Mouse (Mus musculus) embryonic facial prominence, embryonic 11.5 days (tissue): ENCODE data around the gene Zfp184. TPM values are rescaled to one million over a fixed set of nuclear protein-coding genes. Genes with fewer than 3 reads are reported as not detected.

Source experiments
- ATAC-seq: fragments of 200-750 bp; cut with Nextera tagmentation; replicated peaks from 2 replicates; pipeline ENCODE4 v1.8.0; 2017; ENCODE audit warnings: low read depth; ENCODE audit not compliant: insufficient number of reproducible peaks, low FRiP score, low TSS enrichment
- DNase-seq: peaks from one replicate; pipeline ENCODE4 v3.0.0-alpha.2; 2015; ENCODE audit warnings: low spot score
- H3K27ac ChIP-seq: fragments of 300-500 bp; sonication (generic); replicated peaks from 2 replicates; pipeline ENCODE4 v1.5.1; 2014; ENCODE audit warnings: mild to moderate bottlenecking, low read depth, low read length, control low read depth
- H3K27me3 ChIP-seq: fragments of 300-500 bp; sonication (generic); 2 replicates; pipeline ENCODE4 v1.6.1; 2014; ENCODE audit warnings: mild to moderate bottlenecking, low read length, moderate library complexity, mixed read lengths; ENCODE audit not compliant: control insufficient read depth, insufficient read depth
- H3K36me3 ChIP-seq: fragments of 300-500 bp; sonication (generic); replicated peaks from 2 replicates; pipeline ENCODE4 v1.6.1; 2014; ENCODE audit warnings: low read depth, mild to moderate bottlenecking, low read length, moderate library complexity, mixed read lengths; ENCODE audit not compliant: control insufficient read depth, insufficient read depth
- H3K4me1 ChIP-seq: fragments of 300-500 bp; sonication (generic); 2 replicates; pipeline ENCODE4 v1.6.1; 2014; ENCODE audit warnings: low read length, mixed read lengths; ENCODE audit not compliant: control insufficient read depth, insufficient read depth
- H3K4me2 ChIP-seq: fragments of 300-500 bp; sonication (generic); 2 replicates; pipeline ENCODE4 v1.6.1; 2014; ENCODE audit warnings: low read depth, mild to moderate bottlenecking, control low read depth, low read length, moderate library complexity
- H3K4me3 ChIP-seq: fragments of 300-500 bp; sonication (generic); 2 replicates; pipeline ENCODE4 v1.5.1; 2014; ENCODE audit warnings: low read depth, low read length, control low read depth
- H3K9ac ChIP-seq: fragments of 300-500 bp; sonication (generic); replicated peaks from 2 replicates; pipeline ENCODE4 v1.6.1; 2014; ENCODE audit warnings: mild to moderate bottlenecking, control low read depth, low read length
- H3K9me3 ChIP-seq: fragments of 300-500 bp; sonication (generic); replicated peaks from 2 replicates; pipeline ENCODE4 v1.6.1; 2016; ENCODE audit warnings: mild to moderate bottlenecking, low read length, inconsistent platforms, mixed read lengths; ENCODE audit not compliant: control insufficient read depth
- WGBS: fragments of 180-500 bp; shearing (Covaris S2); extraction: QIAGEN DNeasy Blood & Tissue Kit; methylation state at CpG from one replicate; pipeline ENCODE4 v1.1.7; 2014; 5-methylcytosine and 5-hydroxymethylcytosine counted together
- polyA plus RNA-seq: library from polyadenylated mRNA; unstranded; fragments of >200 nt; fragmentation: Nextera tagmentation; extraction: Ambion mirVana; gene quantifications from 2 replicates; pipeline ENCODE4 v1.2.1, GENCODE M21; 2014

Gene Zfp184
- polyA plus RNA-seq, 1 experiment from 2014 or later, result 28.2 TPM

DNA sequence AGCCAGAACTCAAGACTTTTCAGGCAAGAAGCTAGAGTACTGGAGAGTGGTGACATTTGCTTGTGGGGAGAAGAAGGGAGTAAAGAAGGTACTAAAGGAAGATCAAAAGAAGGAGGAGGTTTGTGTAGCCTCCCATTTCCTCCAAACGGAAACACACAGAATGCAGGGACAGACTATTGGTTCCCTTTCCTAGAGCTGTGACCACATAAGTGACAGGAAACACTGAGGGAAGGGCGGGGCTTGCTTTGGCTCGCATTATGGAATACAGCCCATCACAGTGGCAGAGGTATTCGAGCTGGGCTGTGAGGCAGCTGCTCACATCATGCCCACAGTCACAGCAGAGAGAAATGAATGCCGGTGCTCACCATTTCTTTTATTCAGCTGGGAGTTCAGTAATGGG is 56.9 kb downstream of the Zfp184 start:
- whole genome bisulfite sequencing, result 28% methylated on average over 5 of the region's 5 CpGs
- DNase-seq (no peak), ATAC-seq (no peak)
- Histone ChIP-seq H3K9ac (no peak overlapping the region), H3K4me1 (0 out of 2 replicates have a peak, but pooled peaks cover 2% of the 10 kb centered on the region), H3K4me2 (no peak overlapping the region), H3K9me3 (no peaks in the 10 kb centered on the region), H3K4me3 (no peak overlapping the region), H3K27me3 (peaks cover 73% of the 10 kb centered on the region), H3K36me3 (no peaks in the 10 kb centered on the region), H3K27ac (no peak overlapping the region)

DNA sequence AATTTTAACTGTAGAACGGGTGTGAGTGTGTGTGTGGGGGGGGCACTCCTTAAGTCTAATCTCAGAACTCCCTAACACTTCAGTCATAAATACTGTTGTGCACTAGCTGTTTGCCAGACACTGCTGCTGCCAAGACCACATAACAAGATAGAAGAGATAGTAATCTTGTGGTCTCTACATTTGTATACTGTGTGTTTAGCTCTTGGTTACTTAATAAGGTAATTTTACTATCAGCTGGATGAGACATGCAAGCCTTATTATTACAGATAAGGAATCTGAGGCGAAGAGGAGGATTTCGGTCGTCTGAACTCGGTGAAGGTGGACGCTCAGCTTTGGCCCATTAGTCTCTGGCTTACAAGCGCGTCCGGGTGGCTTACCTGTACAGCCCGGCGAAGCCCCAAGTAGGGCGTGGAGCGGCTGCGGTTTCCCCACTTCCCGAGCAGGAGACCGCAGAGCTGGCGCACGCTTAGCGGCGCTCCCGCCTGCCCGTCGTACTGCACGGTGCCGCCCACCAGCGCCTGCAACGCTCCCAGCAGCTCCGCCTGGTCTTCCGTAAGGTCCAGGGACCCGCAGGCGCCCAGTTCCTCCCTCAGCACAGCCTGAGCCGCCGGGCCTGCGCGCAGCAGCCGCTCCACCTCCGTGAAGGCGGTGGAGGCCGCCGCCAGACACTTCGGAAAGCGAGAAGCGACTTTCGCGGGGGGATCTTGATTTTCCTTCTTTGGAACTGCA is 60.9 kb downstream of the Zfp184 start:
- under 1% methylated on average over 45 of the region's 45 CpGs for WGBS
- ATAC-seq, result peak; percentile 81

DNA sequence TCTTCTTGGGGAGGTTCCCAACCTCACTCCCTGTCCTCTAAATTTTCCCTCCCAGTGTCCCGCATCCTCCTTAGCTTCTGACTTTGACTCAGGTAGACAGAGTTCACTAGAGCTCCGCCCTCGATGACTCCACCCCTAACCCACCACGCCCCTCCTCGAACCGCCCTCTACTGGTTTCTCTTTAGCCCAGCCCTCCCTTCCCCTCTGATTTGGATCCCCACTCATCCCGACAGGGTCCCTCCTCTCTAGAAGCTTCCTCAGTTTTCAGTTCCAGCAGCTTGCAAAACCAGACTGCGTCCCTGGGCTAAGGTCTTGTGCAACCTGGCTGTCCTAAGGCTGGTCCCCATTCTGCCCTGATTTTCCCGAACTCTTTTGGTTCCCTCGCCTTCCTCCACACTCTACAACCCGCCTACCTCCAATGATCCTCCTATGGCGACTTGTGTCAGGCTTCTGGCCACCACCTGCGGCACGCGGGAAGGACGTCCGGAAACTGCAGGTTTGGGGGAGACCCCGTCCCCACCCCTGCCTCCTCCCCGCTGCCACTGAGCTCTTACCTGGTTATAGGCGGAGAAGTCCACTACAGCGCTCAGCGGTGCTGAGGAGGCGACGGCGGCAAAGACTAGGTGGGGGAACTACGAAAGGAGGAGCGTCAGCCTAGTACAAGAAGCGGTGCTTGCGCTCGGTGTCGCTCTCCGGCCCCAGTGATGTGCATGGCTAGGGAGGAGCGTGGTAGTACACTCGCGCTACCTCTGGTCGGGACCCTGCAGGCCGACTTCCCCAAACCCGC is 61.6 kb downstream of the Zfp184 start:
- DNase-seq, result peak; percentile 80
- Histone ChIP-seq H3K27me3 (peaks cover 76% of the 10 kb centered on the region), H3K27ac (no peak overlapping the region), H3K4me1 (0 out of 2 replicates have a peak, but pooled peaks cover 3% of the 10 kb centered on the region), H3K4me3 (peak overlapping the region; percentile 47), H3K4me2 (peak overlapping the region; percentile 91), H3K9ac (no peak overlapping the region), H3K36me3 (no peaks in the 10 kb centered on the region), H3K9me3 (no peaks in the 10 kb centered on the region)
- 0% methylated on average over 38 of the region's 38 CpGs for WGBS
- peak; percentile 74 for ATAC-seq

More for the DNA sequence above, 60.9 kb downstream of the Zfp184 start:
- Histone ChIP-seq H3K27me3 (peaks cover 78% of the 10 kb centered on the region), H3K4me2 (peak overlapping the region; percentile 91), H3K9me3 (no peaks in the 10 kb centered on the region), H3K36me3 (no peaks in the 10 kb centered on the region), H3K9ac (peak overlapping the region; percentile 44), H3K27ac (no peak overlapping the region), H3K4me3 (peak overlapping the region; percentile 47), H3K4me1 (0 out of 2 replicates have a peak, but pooled peaks cover 3% of the 10 kb centered on the region)
- peak; percentile 50 for DNase-seq

DNA sequence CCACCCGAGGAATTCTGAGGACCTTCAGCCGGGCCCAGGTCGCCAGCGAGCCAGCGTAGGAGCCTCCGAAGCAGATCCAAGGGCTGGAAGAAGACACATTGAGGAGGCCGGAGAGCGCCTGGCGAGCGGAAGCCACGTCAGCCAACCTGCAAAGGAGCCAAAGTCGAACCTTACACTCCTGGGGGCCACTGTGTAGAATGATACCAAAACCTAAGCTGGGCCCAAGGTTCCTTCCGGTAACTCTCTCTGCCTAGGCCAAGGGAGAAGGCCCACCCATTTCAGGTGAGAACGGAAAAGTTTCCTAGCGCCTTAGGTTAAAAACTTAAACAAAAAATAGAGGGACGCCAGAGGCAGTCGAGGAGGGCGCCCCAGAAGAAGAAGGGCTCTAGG is 62.2 kb downstream of the Zfp184 start:
- Histone ChIP-seq H3K36me3 (no peaks in the 10 kb centered on the region), H3K27ac (no peak overlapping the region), H3K9ac (no peak overlapping the region), H3K9me3 (no peaks in the 10 kb centered on the region), H3K4me2 (peak overlapping the region; percentile 91), H3K4me1 (0 out of 2 replicates have a peak, but pooled peaks cover 3% of the 10 kb centered on the region), H3K4me3 (peak overlapping the region; percentile 47), H3K27me3 (peaks cover 73% of the 10 kb centered on the region)
- ATAC-seq (0 out of 2 replicates have a peak, but pooled peaks have one; percentile 17), DNase-seq (no peak)
- WGBS, result 2% methylated on average over 18 of the region's 18 CpGs

DNA sequence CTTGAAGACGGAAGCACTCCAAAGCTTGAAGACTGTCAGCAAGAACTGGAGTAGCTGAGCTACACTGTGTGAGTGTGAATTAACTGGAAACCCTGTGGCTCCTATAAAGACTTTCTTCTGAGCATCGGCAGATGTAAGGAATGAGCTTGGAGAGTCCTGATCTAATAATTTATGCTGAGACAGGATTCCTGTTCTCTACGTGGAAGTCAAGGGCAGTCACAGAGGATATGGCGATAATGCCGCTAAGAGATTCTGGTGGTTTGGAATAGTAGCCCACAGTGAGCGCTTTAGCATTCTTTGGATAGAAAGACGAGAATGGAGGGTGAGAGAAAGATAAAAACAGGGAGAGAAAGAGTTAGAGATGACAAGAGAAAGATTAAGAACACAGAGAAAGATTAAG is 63.0 kb downstream of the Zfp184 start:
- Histone ChIP-seq H3K27me3 (peaks cover 68% of the 10 kb centered on the region), H3K9me3 (no peaks in the 10 kb centered on the region), H3K36me3 (no peaks in the 10 kb centered on the region), H3K4me2 (no peak overlapping the region), H3K27ac (no peak overlapping the region), H3K4me3 (no peak overlapping the region), H3K4me1 (0 out of 2 replicates have a peak, but pooled peaks cover 3% of the 10 kb centered on the region), H3K9ac (no peak overlapping the region)
- ATAC-seq (no peak), DNase-seq (no peak)
- 54% methylated on average over 7 of the region's 7 CpGs for WGBS

DNA sequence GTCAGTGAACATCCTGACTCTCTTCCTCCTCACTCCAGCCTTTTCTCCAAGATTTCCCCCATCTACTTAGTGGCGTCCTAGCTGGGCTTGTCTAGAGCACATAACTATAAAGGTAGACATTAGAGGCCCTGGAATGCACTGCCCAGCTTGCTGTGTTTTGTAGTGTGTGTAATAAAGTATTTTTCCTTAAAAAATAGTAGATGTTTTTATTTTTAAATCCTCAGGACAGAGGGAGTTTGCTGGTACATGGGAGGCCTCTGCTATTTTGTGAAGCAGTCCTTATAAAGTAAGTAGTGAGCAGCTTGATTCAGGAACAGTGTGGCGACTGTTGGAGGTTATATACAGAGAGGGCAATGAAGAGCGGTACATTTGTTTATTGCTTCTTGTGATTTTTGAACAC is 63.8 kb downstream of the Zfp184 start:
- H3K9ac ChIP-seq, result no peak overlapping the region
- no peak overlapping the region for H3K4me2 ChIP-seq
- peaks cover 66% of the 10 kb centered on the region for H3K27me3 ChIP-seq
- H3K27ac ChIP-seq, result no peak overlapping the region
- H3K4me3 ChIP-seq, result no peak overlapping the region
- WGBS, result 73% methylated on average over 3 of the region's 3 CpGs
- H3K4me1 ChIP-seq, result 0 out of 2 replicates have a peak, but pooled peaks cover 3% of the 10 kb centered on the region
- H3K9me3 ChIP-seq, result no peaks in the 10 kb centered on the region
- DNase-seq, result no peak
- ATAC-seq, result no peak
- no peaks in the 10 kb centered on the region for H3K36me3 ChIP-seq

DNA sequence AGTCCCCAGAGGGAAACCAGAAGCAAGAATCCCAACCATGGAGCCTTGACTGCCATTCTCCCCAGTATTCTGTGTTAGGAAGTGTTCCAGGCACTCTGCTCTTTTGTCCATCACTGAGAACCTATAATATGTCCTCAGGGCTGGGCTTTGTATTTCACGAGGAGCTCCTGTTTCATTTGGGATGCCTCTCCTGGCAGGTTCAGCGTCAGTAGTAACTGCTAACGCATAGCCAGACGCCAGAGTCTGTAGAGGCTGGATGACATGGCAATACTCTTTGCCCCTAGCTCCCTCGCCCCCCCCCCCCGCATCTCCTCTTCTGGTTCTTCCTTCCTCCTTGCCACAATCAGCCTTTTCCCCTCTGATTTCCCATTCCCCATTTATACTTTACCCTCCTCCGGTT is 64.7 kb downstream of the Zfp184 start, which contains the start of gene Prss16:
Gene Prss16, minus strand, starts transcription at position 101 of the 400 bp plus-strand sequence.
- Histone ChIP-seq H3K4me2 (no peak within 1 kb of the TSS), H3K36me3 (no peaks in the 10 kb centered on the region), H3K9ac (no peak within 1 kb of the TSS), H3K9me3 (no peaks in the 10 kb centered on the region), H3K4me3 (no peak within 1 kb of the TSS), H3K27me3 (peaks cover 62% of the 10 kb centered on the region), H3K4me1 (0 out of 2 replicates have a peak, but pooled peaks cover 3% of the 10 kb centered on the region), H3K27ac (no peak within 1 kb of the TSS)
- 26% methylated on average over 5 of the region's 7 CpGs for WGBS
- DNase-seq (no peak), ATAC-seq (no peak)
